8 mouse cellular contexts compared by ENCODE assay signal in the genomic region with DNA sequence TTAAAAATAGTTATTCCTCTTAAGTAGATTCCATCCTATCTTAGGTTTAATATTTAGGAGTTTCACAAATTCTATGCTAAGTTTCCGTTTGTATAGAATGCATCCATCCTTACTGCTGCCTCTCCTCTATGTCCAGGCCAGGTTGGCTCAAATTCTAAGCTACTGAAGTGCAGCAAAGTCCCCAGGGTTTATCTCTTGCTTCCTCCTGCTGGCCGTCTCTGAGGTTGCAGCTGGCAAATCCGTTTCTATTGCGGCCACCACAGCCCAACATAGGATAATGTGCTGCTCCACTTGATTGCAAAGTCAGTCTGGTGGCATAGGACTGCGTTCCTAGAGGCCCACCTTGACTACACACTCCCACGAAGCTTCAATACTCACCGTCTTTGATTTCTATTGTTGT.
DNase-seq lines count a peak whose midpoint lies in the region; ATAC-seq lines count a peak whose summit lies in the region.

No protein-coding gene starts in this region.

- H3K9ac ChIP-seq in intestine, embryonic 15.5 days = no peak overlapping the region
- H3K9ac ChIP-seq in midbrain, embryonic 15.5 days = no peak overlapping the region

- no peak overlapping the region for H3K4me2 ChIP-seq in intestine, embryonic 15.5 days (replicated peaks)
- no peak overlapping the region for H3K4me2 ChIP-seq in midbrain, embryonic 15.5 days

- peak; percentile 83 for ATAC-seq in intestine, embryonic 15.5 days
- peak; percentile 58; the same call in 1 of the 2 replicates for ATAC-seq in midbrain, embryonic 15.5 days (replicated peaks)

- DNase-seq in layer of hippocampus, adult 11-12 months (ENCODE audit: low spot score) = peak; percentile 15
- DNase-seq in layer of hippocampus, adult 9-10 months (ENCODE audit: low spot score) = no peak
- peak; percentile 70 for DNase-seq in embryo, embryonic 9.5 days (ENCODE audit: extremely low spot score)
- DNase-seq in left cerebral cortex, postnatal 36 days (ENCODE audit: low spot score in 2 of 2) = peak; percentile 41 to 45
- peak; percentile 3 for DNase-seq in testis, postnatal 14 days (ENCODE audit: low spot score)
- no peak for DNase-seq in spleen, postnatal 4 days (ENCODE audit: low spot score in 2 of 2)

- 15% methylated on average over 7 of the region's 7 CpGs for WGBS in intestine, embryonic 15.5 days
- 18% methylated on average over 7 of the region's 7 CpGs for WGBS in midbrain, embryonic 15.5 days

- H3K9me3 ChIP-seq in intestine, embryonic 15.5 days = no peaks in the 10 kb centered on the region
- H3K9me3 ChIP-seq in midbrain, embryonic 15.5 days = no peaks in the 10 kb centered on the region

- no peak overlapping the region for H3K4me3 ChIP-seq in intestine, embryonic 15.5 days (replicated peaks)
- no peak overlapping the region for H3K4me3 ChIP-seq in midbrain, embryonic 15.5 days

- intact Hi-C loops in left cerebral cortex, postnatal 36 days (cut with DNase I) = no loop called here

- no peak overlapping the region for H3K27ac ChIP-seq in intestine, embryonic 15.5 days
- H3K27ac ChIP-seq in midbrain, embryonic 15.5 days = no peak overlapping the region

- H3K4me1 ChIP-seq in intestine, embryonic 15.5 days (replicated peaks) = no peaks in the 10 kb centered on the region
- H3K4me1 ChIP-seq in midbrain, embryonic 15.5 days = no peaks in the 10 kb centered on the region

- no peaks in the 10 kb centered on the region for H3K27me3 ChIP-seq in intestine, embryonic 15.5 days (replicated peaks)
- no peaks in the 10 kb centered on the region; the same call in 1 of the 2 replicates for H3K27me3 ChIP-seq in midbrain, embryonic 15.5 days (replicated peaks)

- H3K36me3 ChIP-seq in intestine, embryonic 15.5 days = no peaks in the 10 kb centered on the region
- H3K36me3 ChIP-seq in midbrain, embryonic 15.5 days (replicated peaks) = no peaks in the 10 kb centered on the region

Comparison
In these comparisons a context has a peak if more than half of its experiments do, and no peak if none do; other contexts are left out.
1. DNase-seq: peak in layer of hippocampus, adult 11-12 months (single experiment), embryo, embryonic 9.5 days (single experiment), left cerebral cortex, postnatal 36 days (2 of 2) and testis, postnatal 14 days (single experiment); none in layer of hippocampus, adult 9-10 months (single experiment) and spleen, postnatal 4 days (0 of 2).